Mouse (Mus musculus) cortical plate, adult 2 months (tissue): ENCODE results near the gene Tamm41. TPM values are rescaled to one million over a fixed set of nuclear protein-coding genes. Genes with fewer than 3 reads are reported as not detected.

Experiments used
- H3K27ac ChIP-seq: fragments of 200-500 bp; 2 replicates; pipeline ENCODE4 v1.5.1; 2012; ENCODE audit warnings: low read length, control low read depth, inconsistent platforms; ENCODE audit not compliant: insufficient read depth
- H3K4me1 ChIP-seq: fragments of 200-500 bp; 2 replicates; pipeline ENCODE4 v1.6.1; 2011; ENCODE audit warnings: low read length; ENCODE audit not compliant: control insufficient read depth, insufficient read depth
- H3K4me3 ChIP-seq: fragments of 200-500 bp; 2 replicates; pipeline ENCODE4 v1.5.1; 2011; ENCODE audit warnings: mild to moderate bottlenecking, low read length, control low read depth; ENCODE audit not compliant: insufficient read depth
- CTCF ChIP-seq: fragments of 200-500 bp; IDR thresholded peaks from 2 replicates; pipeline ENCODE4 v1.5.1; 2011; ENCODE audit warnings: mild to moderate bottlenecking, control low read depth, low read length; ENCODE audit not compliant: insufficient read depth; ENCODE audit errors: extremely low read depth
- POLR2A ChIP-seq: fragments of 200-500 bp; IDR thresholded peaks from 2 replicates; pipeline ENCODE4 v1.6.1; 2011; ENCODE audit warnings: mild to moderate bottlenecking, low read length, control low read depth; ENCODE audit not compliant: insufficient read depth; ENCODE audit errors: extremely low read depth
- polyA plus RNA-seq: library from polyadenylated mRNA; depleted of rRNA; stranded (reverse); fragments of >200 nt; gene quantifications from 2 replicates; pipeline ENCODE4 v1.2.3, GENCODE M21; 2012

Gene Tamm41
- polyA plus RNA-seq, 1 experiment = 18.4 TPM

GRCm38 (mm10) chr6:115055440-115055839 lies 17.8 kb upstream of the Tamm41 start:
- no peak overlapping the region for H3K27ac ChIP-seq
- H3K4me1 ChIP-seq = peaks cover 2% of the 10 kb centered on the region
- TF ChIP-seq POLR2A = no peak
- no peak for TF ChIP-seq CTCF
- H3K4me3 ChIP-seq = no peak overlapping the region

GRCm38 (mm10) chr6:115051586-115052197 lies 14.0 kb upstream of the Tamm41 start:
- Histone ChIP-seq H3K27ac (no peak overlapping the region), H3K4me1 (no peaks in the 10 kb centered on the region)

DNA sequence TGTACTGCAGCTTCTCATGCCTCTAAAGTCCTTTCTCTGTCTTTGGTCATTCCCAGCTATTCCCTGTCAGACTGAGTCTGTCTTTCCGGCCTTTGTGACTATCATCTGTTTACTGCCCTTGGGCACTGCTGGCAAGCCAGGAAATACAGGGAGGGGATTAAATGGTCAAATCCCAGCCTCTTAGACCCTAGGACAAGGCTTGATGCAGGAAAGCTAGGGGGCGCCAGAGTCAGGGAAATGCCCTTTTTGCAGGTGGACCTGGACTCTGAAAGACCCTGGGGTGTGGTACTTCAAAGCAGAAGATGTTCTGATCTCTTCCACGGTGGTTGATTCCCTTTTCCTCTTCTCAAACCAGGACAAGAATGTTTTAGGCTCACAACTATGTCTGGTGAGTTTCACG lies 11.3 kb upstream of the Tamm41 start:
- Histone ChIP-seq H3K4me1 (no peaks in the 10 kb centered on the region), H3K4me3 (no peak overlapping the region), H3K27ac (no peak overlapping the region)
- no peak for TF ChIP-seq POLR2A
- TF ChIP-seq CTCF = peak; percentile 84

More at GRCm38 (mm10) chr6:115051586-115052197, 14.0 kb upstream of the Tamm41 start:
- TF ChIP-seq CTCF = no peak
- no peak for TF ChIP-seq POLR2A
- H3K4me3 ChIP-seq = no peak overlapping the region

GRCm38 (mm10) chr6:115047816-115048215 lies 10.1 kb upstream of the Tamm41 start:
- TF ChIP-seq POLR2A = no peak
- TF ChIP-seq CTCF = no peak
- Histone ChIP-seq H3K4me1 (no peaks in the 10 kb centered on the region), H3K4me3 (no peak overlapping the region), H3K27ac (no peak overlapping the region)

GRCm38 (mm10) chr6:115046064-115046463 lies 8.4 kb upstream of the Tamm41 start:
- H3K27ac ChIP-seq = no peak overlapping the region
- H3K4me3 ChIP-seq = no peak overlapping the region
- TF ChIP-seq CTCF = no peak
- TF ChIP-seq POLR2A = no peak
- H3K4me1 ChIP-seq = no peaks in the 10 kb centered on the region

GRCm38 (mm10) chr6:115044709-115045108 lies 7.0 kb upstream of the Tamm41 start:
- Histone ChIP-seq H3K4me3 (no peak overlapping the region), H3K4me1 (no peaks in the 10 kb centered on the region), H3K27ac (no peak overlapping the region)
- TF ChIP-seq CTCF = peak; percentile 33; the same call in 1 of the 2 replicates
- no peak for TF ChIP-seq POLR2A

- Histone ChIP-seq H3K4me3 (no peak overlapping the region), H3K27ac (no peak overlapping the region), H3K4me1 (no peaks in the 10 kb centered on the region)
- TF ChIP-seq POLR2A (no peak), CTCF (no peak)
Measured at GRCm38 (mm10) chr6:115043657-115044500, 6.2 kb upstream of the Tamm41 start.

- Histone ChIP-seq H3K4me3 (no peak overlapping the region), H3K27ac (no peak overlapping the region), H3K4me1 (no peaks in the 10 kb centered on the region)
- no peak for TF ChIP-seq CTCF
- no peak for TF ChIP-seq POLR2A
Measured at GRCm38 (mm10) chr6:115042609-115043008, 4.9 kb upstream of the Tamm41 start.

DNA sequence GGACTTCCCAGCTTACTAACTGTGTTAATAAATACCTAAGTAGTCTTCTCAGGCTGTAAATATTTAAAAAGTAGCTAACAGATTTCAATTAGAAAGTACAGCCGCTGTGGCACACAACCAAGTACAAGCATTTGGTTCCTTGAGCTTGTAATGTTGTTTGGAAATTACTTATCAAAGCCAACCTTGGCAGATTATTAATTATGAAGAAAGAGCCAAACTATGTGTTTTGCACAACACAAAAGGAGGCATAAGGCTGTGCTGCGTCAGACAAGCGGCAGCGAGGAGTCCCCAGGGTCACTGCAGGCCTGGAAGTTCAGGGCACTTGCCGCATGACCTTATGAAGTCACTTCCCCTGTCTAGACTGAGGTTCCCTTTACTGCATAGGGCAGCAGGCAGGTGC lies 4.2 kb downstream of the Tamm41 start:
- no peak for TF ChIP-seq POLR2A
- no peak for TF ChIP-seq CTCF
- Histone ChIP-seq H3K27ac (no peak overlapping the region), H3K4me1 (no peaks in the 10 kb centered on the region), H3K4me3 (no peak overlapping the region)

DNA sequence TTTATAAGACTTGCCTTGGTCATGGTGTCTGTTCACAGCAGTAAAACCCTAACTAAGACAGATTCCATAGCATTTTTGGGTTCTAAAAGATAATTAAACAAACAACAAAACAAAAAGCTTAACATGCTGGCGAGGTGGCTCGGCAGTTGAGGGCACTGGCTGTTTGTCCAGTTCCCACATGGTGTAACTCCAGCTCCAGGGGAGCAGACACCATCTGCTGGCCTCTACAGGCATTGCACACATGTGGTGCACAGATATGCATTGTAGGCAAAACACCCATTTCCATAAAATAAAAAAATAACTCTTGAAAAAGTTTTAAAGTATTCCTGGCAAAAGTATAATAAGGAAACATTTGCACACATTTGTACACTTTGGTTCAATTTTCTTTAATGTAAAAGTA lies 7.6 kb downstream of the Tamm41 start:
- TF ChIP-seq POLR2A = no peak
- 0 out of 2 replicates have a peak, but pooled peaks have one; percentile 27 for TF ChIP-seq CTCF
- no peak overlapping the region for H3K27ac ChIP-seq
- H3K4me3 ChIP-seq = no peak overlapping the region
- peaks cover 2% of the 10 kb centered on the region; the same call in 1 of the 2 replicates for H3K4me1 ChIP-seq
